In the genomic region with DNA sequence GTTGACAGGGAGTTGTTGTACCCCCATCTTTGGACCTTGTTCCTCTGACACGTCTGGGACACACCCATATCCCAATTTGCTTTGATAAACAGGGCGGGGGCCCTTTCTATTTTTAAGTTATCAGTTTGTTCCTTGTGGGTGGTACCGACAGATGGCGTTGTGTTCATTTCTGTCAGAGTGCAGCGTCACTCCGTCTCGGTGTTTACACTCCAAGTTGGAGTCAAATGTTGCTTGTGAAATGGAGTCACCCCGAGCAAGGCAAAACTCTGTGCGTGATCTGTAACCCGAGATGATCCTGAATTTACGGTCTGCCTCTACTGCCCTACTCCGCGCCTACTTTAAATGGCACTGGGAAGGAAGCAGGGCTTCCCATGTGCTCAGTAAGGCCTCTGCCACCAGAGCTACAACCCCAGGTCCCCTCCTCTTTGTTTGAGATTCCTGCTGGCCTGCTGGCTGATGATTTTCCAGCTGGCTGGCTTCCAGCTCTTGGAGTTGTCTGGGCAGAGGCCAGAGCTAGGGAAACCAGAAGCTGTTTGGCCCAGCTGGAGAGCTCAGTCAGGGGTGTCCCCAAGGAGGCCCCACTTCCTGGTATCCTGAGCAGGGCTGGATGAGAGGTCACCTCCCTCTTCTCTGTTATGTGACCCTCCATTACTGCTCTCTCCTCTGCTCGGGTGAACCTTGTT, we compare ENCODE assay signal across 1 mouse cellular context.
TF ChIP-seq lines count a peak whose summit lies in the region.

No protein-coding gene starts in this region.

TF ChIP-seq in MEL, 35 proteins besides CTCF, POLR2A, EP300 and RAD21 (continued from another document):
- TF ChIP-seq MAFK (IDR thresholded peaks at IDR 0.05; ENCODE audit: borderline replicate concordance, low read depth, low read length), result peak; percentile 58; the same call in 1 of the 2 replicates
- no peak for TF ChIP-seq JUND (IDR thresholded peaks at IDR 0.05; ENCODE audit: low read depth, low read length)
- TF ChIP-seq POLR2AphosphoS5 (IDR thresholded peaks at IDR 0.05; ENCODE audit: borderline replicate concordance, low read depth, low read length), result peak; percentile 40; the same call in 1 of the 2 replicates
- TF ChIP-seq E2F4 (IDR thresholded peaks at IDR 0.05; ENCODE audit: borderline replicate concordance, low read depth, low read length), result no peak
- TF ChIP-seq ZMIZ1 (IDR thresholded peaks at IDR 0.05; ENCODE audit: low read depth, low read length), result no peak
- peak; percentile 73; the same call in 1 of the 2 replicates for TF ChIP-seq GABPA (IDR thresholded peaks at IDR 0.05; ENCODE audit: low read depth, low read length)
- no peak for TF ChIP-seq ZKSCAN1 (IDR thresholded peaks at IDR 0.05; ENCODE audit: low read depth, low read length)
- TF ChIP-seq ELF1 (IDR thresholded peaks at IDR 0.05; ENCODE audit: low read depth, low read length), result peak; percentile 52; the same call in 1 of the 2 replicates
- 0 out of 2 replicates have a peak, but pooled peaks have one; percentile 12 for TF ChIP-seq USF1 (IDR thresholded peaks at IDR 0.05; ENCODE audit: low read depth, low read length)
- TF ChIP-seq MAZ (IDR thresholded peaks at IDR 0.05; ENCODE audit: low read depth, low read length), result peak; percentile 85; the same call in 1 of the 2 replicates
- TF ChIP-seq TCF12 (IDR thresholded peaks at IDR 0.05; ENCODE audit: low read depth, low read length), result peak; percentile 84
- no peak for TF ChIP-seq UBTF (IDR thresholded peaks at IDR 0.05; ENCODE audit: borderline replicate concordance, insufficient read depth, low read depth, low read length)
- TF ChIP-seq TAL1 (IDR thresholded peaks at IDR 0.05; ENCODE audit: low read length), result peak; percentile 84
- no peak for TF ChIP-seq ZNF384 (IDR thresholded peaks at IDR 0.05; ENCODE audit: low read depth, low read length)
- TF ChIP-seq BHLHE40 (IDR thresholded peaks at IDR 0.05; ENCODE audit: borderline replicate concordance, low read depth, low read length), result peak; percentile 55; the same call in 1 of the 2 replicates
- no peak for TF ChIP-seq USF2 (IDR thresholded peaks at IDR 0.05; ENCODE audit: borderline replicate concordance in 1 of 2, insufficient read depth in 1 of 2, low read depth in 1 of 2, low read length in 2 of 2)
- peak; percentile 70 for TF ChIP-seq MYC (IDR thresholded peaks at IDR 0.05; ENCODE audit: low read depth, low read length)
- TF ChIP-seq NELFE (IDR thresholded peaks at IDR 0.05; ENCODE audit: low read depth, low read length), result peak; percentile 41; the same call in 1 of the 2 replicates
- peak; percentile 93 for TF ChIP-seq ETS1 (IDR thresholded peaks at IDR 0.05; ENCODE audit: low read depth, low read length)
- peak; percentile 82 for TF ChIP-seq MXI1 (IDR thresholded peaks at IDR 0.05; ENCODE audit: low read depth, low read length)
- TF ChIP-seq CHD2 (IDR thresholded peaks at IDR 0.05; ENCODE audit: low read length), result no peak
- TF ChIP-seq POLR2AphosphoS2 (IDR thresholded peaks at IDR 0.05; ENCODE audit: low read length), result no peak
- no peak for TF ChIP-seq MYB (IDR thresholded peaks at IDR 0.05; ENCODE audit: low read depth, low read length)
- TF ChIP-seq KAT2A (conservative IDR thresholded peaks at IDR 0.05; ENCODE audit: low read depth, low read length), result no peak
- peak; percentile 82 for TF ChIP-seq GATA1 (IDR thresholded peaks at IDR 0.05; ENCODE audit: low read depth, low read length)
- no peak for TF ChIP-seq TBP (IDR thresholded peaks at IDR 0.05; ENCODE audit: low read depth, low read length)
- TF ChIP-seq CHD1 (IDR thresholded peaks at IDR 0.05; ENCODE audit: low read depth, low read length), result no peak
- peak; percentile 95 for TF ChIP-seq SIN3A (IDR thresholded peaks at IDR 0.05; ENCODE audit: low read length)
- peak; percentile 47 for TF ChIP-seq SMC3 (IDR thresholded peaks at IDR 0.05; ENCODE audit: low read depth, low read length)
- no peak for TF ChIP-seq NRF1 (IDR thresholded peaks at IDR 0.05; ENCODE audit: insufficient read depth, low read depth, low read length, poor library complexity, severe bottlenecking)
